Mouse (Mus musculus): ENCODE results near the gene Pde4a. TPM values are rescaled to one million over a fixed set of nuclear protein-coding genes. Genes with fewer than 3 reads are reported as not detected.

Pde4a gene
- polyA plus RNA-seq, 1 experiment, result 0.05 TPM

- Histone ChIP-seq H3K4me3 (replicated peaks) (no peak overlapping the region), H3K36me3 (ENCODE audit: control insufficient read depth) (peaks cover 88% of the 10 kb centered on the region), H3K27me3 (ENCODE audit: control insufficient read depth) (no peaks in the 10 kb centered on the region), H3K4me1 (ENCODE audit: control insufficient read depth) (peaks cover 43% of the 10 kb centered on the region), H3K9me3 (ENCODE audit: control insufficient read depth, low read length) (no peaks in the 10 kb centered on the region)
- TF ChIP-seq TAL1 (IDR thresholded peaks at IDR 0.05; ENCODE audit: low read length) (no peak), GATA1 (IDR thresholded peaks at IDR 0.05; ENCODE audit: low read length) (no peak)
These were observed 67.9 kb downstream of the Pde4a start for GRCm38 (mm10) chr9:21233366-21233765.

- peaks cover 86% of the 10 kb centered on the region for H3K36me3 ChIP-seq (ENCODE audit: control insufficient read depth)
- no peak for TF ChIP-seq TAL1 (IDR thresholded peaks at IDR 0.05; ENCODE audit: low read length)
- TF ChIP-seq GATA1 (IDR thresholded peaks at IDR 0.05; ENCODE audit: low read length), result no peak
- H3K27me3 ChIP-seq (ENCODE audit: control insufficient read depth), result no peaks in the 10 kb centered on the region
- no peak overlapping the region for H3K4me3 ChIP-seq (replicated peaks)
- peaks cover 43% of the 10 kb centered on the region for H3K4me1 ChIP-seq (ENCODE audit: control insufficient read depth)
- no peaks in the 10 kb centered on the region for H3K9me3 ChIP-seq (ENCODE audit: control insufficient read depth, low read length)
These were observed 68.3 kb downstream of the Pde4a start for GRCm38 (mm10) chr9:21233805-21234204.

- Histone ChIP-seq H3K4me3 (replicated peaks) (no peak overlapping the region), H3K9me3 (ENCODE audit: control insufficient read depth, low read length) (no peaks in the 10 kb centered on the region), H3K4me1 (ENCODE audit: control insufficient read depth) (peaks cover 56% of the 10 kb centered on the region), H3K36me3 (ENCODE audit: control insufficient read depth) (peaks cover 71% of the 10 kb centered on the region), H3K27me3 (ENCODE audit: control insufficient read depth) (no peaks in the 10 kb centered on the region)
- TF ChIP-seq GATA1 (IDR thresholded peaks at IDR 0.05; ENCODE audit: low read length), result no peak
- no peak for TF ChIP-seq TAL1 (IDR thresholded peaks at IDR 0.05; ENCODE audit: low read length)
These were observed 69.8 kb downstream of the Pde4a start for GRCm38 (mm10) chr9:21235341-21235740.

- H3K36me3 ChIP-seq (ENCODE audit: control insufficient read depth), result peaks cover 55% of the 10 kb centered on the region
- H3K4me3 ChIP-seq (replicated peaks), result peak overlapping the region; percentile 99
- H3K27me3 ChIP-seq (ENCODE audit: control insufficient read depth), result peaks cover 7% of the 10 kb centered on the region
- H3K9me3 ChIP-seq (ENCODE audit: control insufficient read depth, low read length), result peaks cover 3% of the 10 kb centered on the region; the same call in 1 of the 2 replicates
- TF ChIP-seq GATA1 (IDR thresholded peaks at IDR 0.05; ENCODE audit: low read length), result no peak
- TF ChIP-seq TAL1 (IDR thresholded peaks at IDR 0.05; ENCODE audit: low read length), result no peak
- peaks cover 65% of the 10 kb centered on the region for H3K4me1 ChIP-seq (ENCODE audit: control insufficient read depth)
These were observed 71.5 kb downstream of the Pde4a start for GRCm38 (mm10) chr9:21236991-21237367.

GRCm38 (mm10) chr9:21237368-21238003 lies 72.0 kb downstream of the Pde4a start:
- peak overlapping the region; percentile 99 for H3K4me3 ChIP-seq (replicated peaks)
- peaks cover 63% of the 10 kb centered on the region for H3K4me1 ChIP-seq (ENCODE audit: control insufficient read depth)
- H3K9me3 ChIP-seq (ENCODE audit: control insufficient read depth, low read length), result peaks cover 5% of the 10 kb centered on the region; the same call in 1 of the 2 replicates
- peaks cover 12% of the 10 kb centered on the region for H3K27me3 ChIP-seq (ENCODE audit: control insufficient read depth)
- H3K36me3 ChIP-seq (ENCODE audit: control insufficient read depth), result peaks cover 49% of the 10 kb centered on the region
- no peak for TF ChIP-seq GATA1 (IDR thresholded peaks at IDR 0.05; ENCODE audit: low read length)
- no peak for TF ChIP-seq TAL1 (IDR thresholded peaks at IDR 0.05; ENCODE audit: low read length)

- TF ChIP-seq TAL1 (IDR thresholded peaks at IDR 0.05; ENCODE audit: low read length) (no peak), GATA1 (IDR thresholded peaks at IDR 0.05; ENCODE audit: low read length) (no peak)
- Histone ChIP-seq H3K4me3 (replicated peaks) (peak overlapping the region; percentile 99), H3K36me3 (ENCODE audit: control insufficient read depth) (peaks cover 43% of the 10 kb centered on the region), H3K27me3 (ENCODE audit: control insufficient read depth) (peaks cover 19% of the 10 kb centered on the region), H3K4me1 (ENCODE audit: control insufficient read depth) (peaks cover 63% of the 10 kb centered on the region), H3K9me3 (ENCODE audit: control insufficient read depth, low read length) (peaks cover 9% of the 10 kb centered on the region)
These were observed 72.7 kb downstream of the Pde4a start for GRCm38 (mm10) chr9:21238004-21238732.

GRCm38 (mm10) chr9:21238733-21239464 lies 73.4 kb downstream of the Pde4a start, which contains the start of gene Keap1:
Gene Keap1, minus strand, starts transcription at chr9:21239361.
- peaks cover 35% of the 10 kb centered on the region for H3K36me3 ChIP-seq (ENCODE audit: control insufficient read depth)
- TF ChIP-seq TAL1 (IDR thresholded peaks at IDR 0.05; ENCODE audit: low read length), result no peak
- no peak for TF ChIP-seq GATA1 (IDR thresholded peaks at IDR 0.05; ENCODE audit: low read length)
- peaks cover 16% of the 10 kb centered on the region for H3K9me3 ChIP-seq (ENCODE audit: control insufficient read depth, low read length)
- peak within 1 kb of the TSS; percentile 99 for H3K4me3 ChIP-seq (replicated peaks)
- H3K27me3 ChIP-seq (ENCODE audit: control insufficient read depth), result peaks cover 26% of the 10 kb centered on the region
- peaks cover 58% of the 10 kb centered on the region for H3K4me1 ChIP-seq (ENCODE audit: control insufficient read depth)

- Histone ChIP-seq H3K4me3 (replicated peaks) (peak overlapping the region; percentile 99), H3K9me3 (ENCODE audit: control insufficient read depth, low read length) (peaks cover 22% of the 10 kb centered on the region), H3K27me3 (ENCODE audit: control insufficient read depth) (peaks cover 32% of the 10 kb centered on the region), H3K36me3 (ENCODE audit: control insufficient read depth) (peaks cover 30% of the 10 kb centered on the region), H3K4me1 (ENCODE audit: control insufficient read depth) (peaks cover 63% of the 10 kb centered on the region)
- TF ChIP-seq TAL1 (IDR thresholded peaks at IDR 0.05; ENCODE audit: low read length) (no peak), GATA1 (IDR thresholded peaks at IDR 0.05; ENCODE audit: low read length) (no peak)
These were observed 73.9 kb downstream of the Pde4a start for GRCm38 (mm10) chr9:21239465-21239848.

- H3K4me1 ChIP-seq (ENCODE audit: control insufficient read depth), result peaks cover 54% of the 10 kb centered on the region
- H3K4me3 ChIP-seq (replicated peaks), result no peak overlapping the region
- TF ChIP-seq TAL1 (IDR thresholded peaks at IDR 0.05; ENCODE audit: low read length), result no peak
- no peak for TF ChIP-seq GATA1 (IDR thresholded peaks at IDR 0.05; ENCODE audit: low read length)
- H3K36me3 ChIP-seq (ENCODE audit: control insufficient read depth), result peaks cover 11% of the 10 kb centered on the region
- H3K27me3 ChIP-seq (ENCODE audit: control insufficient read depth), result peaks cover 50% of the 10 kb centered on the region
- H3K9me3 ChIP-seq (ENCODE audit: control insufficient read depth, low read length), result peaks cover 28% of the 10 kb centered on the region
These were observed 75.8 kb downstream of the Pde4a start for GRCm38 (mm10) chr9:21241343-21241742.
